Mouse (Mus musculus) lung, embryonic 16.5 days (tissue): ENCODE measurements around the gene Tubg2. TPM values are rescaled to one million over a fixed set of nuclear protein-coding genes. Genes with fewer than 3 reads are reported as not detected.
A peak's percentile ranks its signal among the peaks of the same experiment; 100 is the strongest.

Experiments used
- ATAC-seq: fragments of 200-750 bp; cut with Nextera tagmentation; 2 replicates; pipeline ENCODE4 v1.8.0; 2017; ENCODE audit warnings: low read depth, mild to moderate bottlenecking, moderate library complexity
- H3K27ac ChIP-seq: fragments of 300-500 bp; sonication (generic); 2 replicates; pipeline ENCODE4 v1.5.1; 2014; ENCODE audit warnings: mild to moderate bottlenecking, control low read depth, low read length
- H3K27me3 ChIP-seq: fragments of 300-500 bp; sonication (generic); 2 replicates; pipeline ENCODE4 v1.6.1; 2014; ENCODE audit warnings: low read depth, low read length, mixed read lengths; ENCODE audit not compliant: control insufficient read depth, insufficient read depth
- H3K36me3 ChIP-seq: fragments of 300-500 bp; sonication (generic); 2 replicates; pipeline ENCODE4 v1.6.1; 2014; ENCODE audit warnings: low read length; ENCODE audit not compliant: control insufficient read depth, insufficient read depth
- H3K4me1 ChIP-seq: fragments of 300-500 bp; sonication (generic); replicated peaks from 2 replicates; pipeline ENCODE4 v1.6.1; 2014; ENCODE audit warnings: low read length, mixed read lengths; ENCODE audit not compliant: control insufficient read depth, insufficient read depth
- H3K4me2 ChIP-seq: fragments of 300-500 bp; sonication (generic); 2 replicates; pipeline ENCODE4 v1.6.1; 2014; ENCODE audit warnings: low read depth, low read length, control low read depth
- H3K4me3 ChIP-seq: fragments of 300-500 bp; sonication (generic); 2 replicates; pipeline ENCODE4 v1.5.1; 2014; ENCODE audit warnings: mild to moderate bottlenecking, low read length, control low read depth
- H3K9ac ChIP-seq: fragments of 300-500 bp; sonication (generic); 2 replicates; pipeline ENCODE4 v1.6.1; 2014; ENCODE audit warnings: low read length, control low read depth
- H3K9me3 ChIP-seq: fragments of 300-500 bp; sonication (generic); 2 replicates; pipeline ENCODE4 v1.6.1; 2016; ENCODE audit warnings: low read length; ENCODE audit not compliant: control insufficient read depth
- WGBS: fragments of 180-500 bp; shearing (Covaris S2); extraction: QIAGEN DNeasy Blood & Tissue Kit; methylation state at CpG from one replicate; pipeline ENCODE4 v1.1.7; 2014; 5-methylcytosine and 5-hydroxymethylcytosine counted together
- polyA plus RNA-seq: library from polyadenylated mRNA; unstranded; fragments of >200 nt; fragmentation: Nextera tagmentation; extraction: Ambion mirVana; gene quantifications from 2 replicates; pipeline ENCODE4 v1.2.1, GENCODE M21; 2015

The Tubg2 gene
- polyA plus RNA-seq, 1 experiment from 2014 or later = 3.1 TPM

- Histone ChIP-seq H3K4me3 (peak overlapping the region; percentile 55), H3K27ac (no peak overlapping the region), H3K4me2 (peak overlapping the region; percentile 97), H3K9ac (peak overlapping the region; percentile 68), H3K9me3 (no peaks in the 10 kb centered on the region), H3K36me3 (peaks cover 35% of the 10 kb centered on the region), H3K27me3 (peaks cover 7% of the 10 kb centered on the region; the same call in 1 of the 2 replicates), H3K4me1 (peaks cover 55% of the 10 kb centered on the region)
- 59% methylated on average over 18 of the region's 18 CpGs for WGBS
- no peak for ATAC-seq
These were observed 12.7 kb downstream of the Tubg2 start for GRCm38 (mm10) chr11:101168301-101168980.

GRCm38 (mm10) chr11:101169301-101170107, 13.8 kb downstream of the Tubg2 start:
- 10% methylated on average over 17 of the region's 17 CpGs for WGBS

GRCm38 (mm10) chr11:101170354-101170810, 14.7 kb downstream of the Tubg2 start, which contains the start of gene Cntnap1:
Cntnap1 (plus strand) TSS chr11:101170523.
- Histone ChIP-seq H3K27me3 (peaks cover 13% of the 10 kb centered on the region), H3K36me3 (peaks cover 24% of the 10 kb centered on the region), H3K4me1 (peaks cover 57% of the 10 kb centered on the region), H3K27ac (peak within 1 kb of the TSS; percentile 76), H3K4me3 (peak within 1 kb of the TSS; percentile 55), H3K4me2 (peak within 1 kb of the TSS; percentile 97), H3K9me3 (no peaks in the 10 kb centered on the region), H3K9ac (peak within 1 kb of the TSS; percentile 68)
- under 1% methylated on average over 35 of the region's 35 CpGs for WGBS
- ATAC-seq = no peak

More at GRCm38 (mm10) chr11:101169301-101170107, 13.8 kb downstream of the Tubg2 start:
- Histone ChIP-seq H3K4me3 (peak overlapping the region; percentile 55), H3K36me3 (peaks cover 25% of the 10 kb centered on the region), H3K9ac (peak overlapping the region; percentile 68), H3K27me3 (peaks cover 8% of the 10 kb centered on the region; the same call in 1 of the 2 replicates), H3K4me1 (peaks cover 55% of the 10 kb centered on the region), H3K9me3 (no peaks in the 10 kb centered on the region), H3K4me2 (peak overlapping the region; percentile 97), H3K27ac (peak overlapping the region; percentile 76)
- no peak for ATAC-seq

GRCm38 (mm10) chr11:101170811-101171610, 15.3 kb downstream of the Tubg2 start, which contains the start of gene Plekhh3:
Plekhh3 (minus strand) TSS chr11:101171351.
- H3K4me1 ChIP-seq = peaks cover 59% of the 10 kb centered on the region
- H3K36me3 ChIP-seq = peaks cover 22% of the 10 kb centered on the region
- ATAC-seq = peak; percentile 93
- no peaks in the 10 kb centered on the region for H3K9me3 ChIP-seq
- peaks cover 17% of the 10 kb centered on the region for H3K27me3 ChIP-seq
- peak within 1 kb of the TSS; percentile 98 for H3K27ac ChIP-seq
- H3K9ac ChIP-seq = peak within 1 kb of the TSS; percentile 68
- peak within 1 kb of the TSS; percentile 68 for H3K4me3 ChIP-seq
- WGBS = 0% methylated on average over 46 of the region's 50 CpGs
- H3K4me2 ChIP-seq = peak within 1 kb of the TSS; percentile 97

GRCm38 (mm10) chr11:101171721-101172433, 16.2 kb downstream of the Tubg2 start:
- Histone ChIP-seq H3K9me3 (no peaks in the 10 kb centered on the region), H3K27me3 (peaks cover 22% of the 10 kb centered on the region), H3K9ac (peak overlapping the region; percentile 67), H3K27ac (peak overlapping the region; percentile 98), H3K4me2 (peak overlapping the region; percentile 82), H3K36me3 (peaks cover 13% of the 10 kb centered on the region), H3K4me3 (peak overlapping the region; percentile 68), H3K4me1 (peaks cover 59% of the 10 kb centered on the region)
- WGBS = under 1% methylated on average over 31 of the region's 31 CpGs
- peak; percentile 73 for ATAC-seq

- Histone ChIP-seq H3K9ac (peak overlapping the region; percentile 67), H3K9me3 (no peaks in the 10 kb centered on the region), H3K4me1 (peaks cover 59% of the 10 kb centered on the region), H3K4me2 (peak overlapping the region; percentile 82), H3K36me3 (peaks cover 8% of the 10 kb centered on the region), H3K27ac (peak overlapping the region; percentile 98), H3K4me3 (peak overlapping the region; percentile 68), H3K27me3 (peaks cover 25% of the 10 kb centered on the region)
- WGBS = 5% methylated on average over 5 of the region's 5 CpGs
- ATAC-seq = no peak
These were observed 16.7 kb downstream of the Tubg2 start for GRCm38 (mm10) chr11:101172434-101172815.

GRCm38 (mm10) chr11:101173112-101173511, 17.4 kb downstream of the Tubg2 start:
- peak overlapping the region; percentile 19 for H3K9ac ChIP-seq
- WGBS = 9% methylated on average over 11 of the region's 11 CpGs
- peak overlapping the region; percentile 43 for H3K4me3 ChIP-seq
- peak overlapping the region; percentile 82 for H3K4me2 ChIP-seq
- peak overlapping the region; percentile 92 for H3K27ac ChIP-seq
- peaks cover 56% of the 10 kb centered on the region for H3K4me1 ChIP-seq
- peaks cover under 1% of the 10 kb centered on the region for H3K36me3 ChIP-seq
- H3K27me3 ChIP-seq = peaks cover 25% of the 10 kb centered on the region
- no peak for ATAC-seq
- no peaks in the 10 kb centered on the region for H3K9me3 ChIP-seq

GRCm38 (mm10) chr11:101173631-101174388, 18.1 kb downstream of the Tubg2 start:
- Histone ChIP-seq H3K36me3 (no peaks in the 10 kb centered on the region), H3K4me3 (peak overlapping the region; percentile 43), H3K4me2 (peak overlapping the region; percentile 82), H3K27ac (peak overlapping the region; percentile 92), H3K4me1 (peaks cover 49% of the 10 kb centered on the region), H3K9me3 (no peaks in the 10 kb centered on the region), H3K27me3 (peaks cover 30% of the 10 kb centered on the region), H3K9ac (peak overlapping the region; percentile 71)
- ATAC-seq = peak; percentile 54
- WGBS = 1% methylated on average over 61 of the region's 61 CpGs
